ENCODE assay signal across 8 mouse cellular contexts in the genomic region with DNA sequence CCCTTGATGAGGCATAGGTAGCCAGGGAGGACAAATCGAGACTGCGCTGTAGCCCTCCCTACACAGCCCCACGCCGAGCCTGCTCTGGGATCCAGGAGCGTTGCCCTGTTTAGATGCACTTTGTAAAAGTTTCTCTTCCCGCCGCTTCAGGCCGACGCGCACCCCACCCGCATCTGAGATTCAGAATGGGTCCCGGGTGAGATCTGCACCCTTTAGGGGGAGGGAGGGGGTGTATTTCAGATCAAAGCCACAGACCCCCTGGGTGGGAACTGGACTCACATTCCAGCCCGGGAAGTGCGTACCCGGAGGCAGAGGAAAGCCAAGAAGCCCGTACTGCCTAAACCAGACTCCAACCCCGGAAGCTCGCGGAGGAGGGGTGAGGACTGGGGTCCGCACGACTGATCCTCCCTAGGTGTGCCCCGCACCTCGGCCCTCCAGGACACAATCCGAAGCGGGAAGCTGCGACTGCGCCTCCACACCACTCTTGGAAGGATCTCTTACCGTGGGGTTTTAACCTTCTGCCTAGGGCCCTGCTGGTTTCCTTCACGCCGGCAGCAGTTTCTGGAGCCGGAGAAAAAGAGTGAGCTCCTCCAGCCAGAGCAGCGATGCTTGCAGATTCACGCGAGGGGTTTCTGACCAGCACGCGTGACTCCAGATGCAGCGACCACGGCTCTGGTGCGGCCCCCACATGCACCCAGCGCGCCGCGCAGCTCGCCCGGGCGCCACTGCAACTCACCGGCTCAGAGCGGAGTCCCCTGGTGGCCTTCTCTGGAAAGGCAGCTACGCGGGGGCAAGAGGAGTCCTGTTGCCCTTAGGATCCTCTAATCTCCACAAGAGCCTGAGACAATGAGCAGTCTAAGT. TPM values are rescaled to one million over a fixed set of nuclear protein-coding genes. Genes with fewer than 3 reads are reported as not detected.
A peak's percentile ranks its signal among the peaks of the same experiment; 100 is the strongest.
DNase-seq lines count a peak whose midpoint lies in the region; ATAC-seq lines count a peak whose summit lies in the region.

A gene (minus strand): TSS at position 734 of the 861 bp plus-strand sequence.

- peaks cover 4% of the 10 kb centered on the region; the same call in 1 of the 2 replicates for H3K4me1 ChIP-seq in intestine, embryonic 15.5 days (replicated peaks)

- H3K36me3 ChIP-seq in intestine, embryonic 15.5 days = no peaks in the 10 kb centered on the region

- peak; percentile 77 for ATAC-seq in intestine, embryonic 15.5 days

- peak within 1 kb of the TSS; percentile 63 for H3K4me3 ChIP-seq in intestine, embryonic 15.5 days (replicated peaks)

- under 1% methylated on average over 50 of the region's 50 CpGs for WGBS in intestine, embryonic 15.5 days

- peak within 1 kb of the TSS; percentile 95 for H3K27ac ChIP-seq in intestine, embryonic 15.5 days

- H3K4me2 ChIP-seq in intestine, embryonic 15.5 days (replicated peaks) = peak within 1 kb of the TSS; percentile 81

- H3K9ac ChIP-seq in intestine, embryonic 15.5 days = peak within 1 kb of the TSS; percentile 74

- DNase-seq in adrenal gland, adult (ENCODE audit: inconsistent age in 2 of 2, low spot score in 1 of 2) = peak; percentile 90 to 97
- DNase-seq in embryo, embryonic 11 days = peak; percentile 92
- peak; percentile 81 to 82 for DNase-seq in gastrocnemius, postnatal 36 days
- peak; percentile 79 to 83 for DNase-seq in left cerebral cortex, postnatal 25 days (ENCODE audit: low spot score in 2 of 2)
- peak; percentile 89 for DNase-seq in mesoderm, embryonic 11.5 days (ENCODE audit: low read depth, low spot score)
- DNase-seq in right cerebral cortex, postnatal 25 days = peak; percentile 78
- peak; percentile 76 to 88 for DNase-seq in urinary bladder, postnatal 4 days (ENCODE audit: low spot score in 2 of 2)

- intact Hi-C loops in gastrocnemius, postnatal 36 days (cut with DNase I) = loop anchor here (2.0 kb wide), 1 partner anchor 198 kb away; no protein-coding TSS in a partner anchor
- intact Hi-C loops in left cerebral cortex, postnatal 25 days (cut with DNase I) = loop anchor here (2.0 to 5.0 kb wide), 2 partner anchors 35 to 192 kb away; no protein-coding TSS in a partner anchor

- H3K9me3 ChIP-seq in intestine, embryonic 15.5 days = no peaks in the 10 kb centered on the region

- no peaks in the 10 kb centered on the region for H3K27me3 ChIP-seq in intestine, embryonic 15.5 days (replicated peaks)

RNA-seq across cellular contexts. Expression of the gene that starts here (rescaled TPM):
- total RNA-seq in gastrocnemius, postnatal 36 days (2021) = 1 to 10 TPM in 1 of 2 experiments, under 1 TPM in 1; 0.38 to 1.1 TPM
- polyA plus RNA-seq in intestine, embryonic 15.5 days (2015; fragmentation: Nextera tagmentation; extraction: Ambion mirVana) = 30.2 and 32.1 TPM in 2 replicates
- 1 to 10 TPM; 4.6 to 6.8 TPM for total RNA-seq in left cerebral cortex, postnatal 25 days (2021)

Comparison
In these comparisons a context has a peak if more than half of its experiments do, and no peak if none do; other contexts are left out.
1. Peak in every context shown above with its lines: DNase-seq, ATAC-seq, H3K4me3 ChIP-seq and H3K27ac ChIP-seq.